Mouse (Mus musculus) frontal cortex, postnatal 14 days (tissue): ENCODE results near the gene Eif2ak1.

Source experiments
- DNase-seq, 2 experiments: peaks; one replicate each; pipeline ENCODE4 v3.0.0; 2022; ENCODE audit warnings: low spot score in 2 of 2

Eif2ak1 gene

GRCm38 (mm10) chr5:143948361-143948760, 130.8 kb downstream of the Eif2ak1 start:
- DNase-seq: no peak

DNA sequence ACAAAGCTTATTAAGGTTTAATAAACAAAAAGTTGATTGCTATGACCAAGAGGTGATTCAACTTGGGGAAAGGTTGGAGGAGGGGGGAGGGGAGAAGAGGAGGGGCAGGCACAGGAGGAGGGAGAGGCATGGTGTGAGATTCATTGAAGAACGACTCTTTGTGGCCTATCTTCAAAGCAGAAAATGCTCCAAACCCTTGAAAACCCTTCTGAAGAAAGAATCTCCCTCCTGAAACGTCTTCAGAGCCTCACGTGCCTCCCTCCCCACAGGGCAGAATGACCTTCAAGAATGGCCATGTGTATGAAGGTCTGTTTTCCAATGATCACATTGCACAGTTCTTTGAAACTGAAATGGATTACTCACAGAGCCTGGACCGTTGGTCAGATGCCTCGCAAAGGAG, 132.4 kb downstream of the Eif2ak1 start:
- no peak for DNase-seq
